Mouse (Mus musculus) CH12.LX (cell line): ENCODE measurements at regions not wholly inside any gene's neighbourhood (a gene's known extent, or its start where the extent isn't known, plus 50 kb on each side); places are given as distances from the start of the nearest gene placed in this dataset.

ENCODE experiments used
- BHLHE40 ChIP-seq: IDR thresholded peaks from 2 replicates; pipeline ENCODE4 v1.6.1; 2011; ENCODE audit warnings: mild to moderate bottlenecking, low read depth, low read length, improper control_type of control experiment
- CTCF ChIP-seq, 2 experiments: IDR thresholded peaks in 1 of 2; conservative IDR thresholded peaks in 1 of 2; 2 replicates each; pipeline ENCODE4 v1.5.1; 2011 to 2012; ENCODE audit warnings: low read depth in 2 of 2, low read length in 2 of 2, improper control_type of control experiment in 1 of 2, inconsistent platforms in 1 of 2, mild to moderate bottlenecking in 1 of 2, moderate library complexity in 1 of 2
- EP300 ChIP-seq: IDR thresholded peaks from 2 replicates; pipeline ENCODE4 v1.6.1; 2011; ENCODE audit warnings: low read length, improper control_type of control experiment
- POLR2A ChIP-seq: IDR thresholded peaks from 2 replicates; pipeline ENCODE4 v1.6.1; 2011; ENCODE audit warnings: low read depth, mild to moderate bottlenecking, improper control_type of control experiment, low read length

DNA sequence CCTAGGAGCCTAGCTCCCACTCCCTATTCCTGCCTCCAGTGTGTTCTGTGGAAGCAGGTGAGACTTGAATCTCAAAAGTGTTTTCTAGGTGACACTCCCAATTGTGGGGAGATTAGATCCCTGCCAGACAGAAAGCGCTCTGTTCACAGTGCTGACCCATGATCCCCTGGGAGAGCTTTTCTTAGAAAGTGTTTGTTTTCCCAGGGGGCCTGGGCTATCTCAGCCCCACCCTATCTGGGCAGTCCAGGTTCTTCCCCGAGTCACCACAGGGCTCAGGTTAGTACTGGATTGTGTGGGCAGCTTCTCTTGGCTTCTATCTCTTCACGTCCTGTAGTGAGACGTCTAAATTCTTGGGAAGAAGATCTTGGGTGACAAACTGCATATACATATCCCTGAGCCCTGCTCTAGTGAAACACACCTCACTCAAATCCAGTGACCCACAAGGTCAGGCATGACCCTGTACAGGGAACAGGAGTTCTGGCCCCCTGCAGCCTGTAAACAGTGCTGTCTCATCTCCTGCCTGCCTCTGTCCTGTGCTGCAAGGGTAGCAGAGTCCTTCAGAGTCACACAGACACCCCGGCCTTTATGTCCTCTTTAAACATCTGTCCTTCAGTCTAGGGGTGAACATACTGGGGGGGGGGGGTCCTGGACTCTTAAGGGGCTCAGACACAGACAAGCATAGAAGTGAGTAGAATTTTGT, 76.4 kb downstream of the Rassf10 start:
- TF ChIP-seq BHLHE40 (no peak), POLR2A (no peak), EP300 (peak; percentile 56), CTCF (conservative IDR thresholded peaks at IDR 0.05 in 1 of 2, IDR thresholded peaks at IDR 0.05 in 1 of 2; ENCODE audit: low read depth in 2 of 2, low read length in 2 of 2) (no peak)
